Mouse (Mus musculus): ENCODE measurements at regions not wholly inside any gene's neighbourhood (a gene's known extent, or its start where the extent isn't known, plus 50 kb on each side); places are given as distances from the start of the nearest gene placed in this dataset.
A peak's percentile ranks its signal among the peaks of the same experiment; 100 is the strongest.

DNA sequence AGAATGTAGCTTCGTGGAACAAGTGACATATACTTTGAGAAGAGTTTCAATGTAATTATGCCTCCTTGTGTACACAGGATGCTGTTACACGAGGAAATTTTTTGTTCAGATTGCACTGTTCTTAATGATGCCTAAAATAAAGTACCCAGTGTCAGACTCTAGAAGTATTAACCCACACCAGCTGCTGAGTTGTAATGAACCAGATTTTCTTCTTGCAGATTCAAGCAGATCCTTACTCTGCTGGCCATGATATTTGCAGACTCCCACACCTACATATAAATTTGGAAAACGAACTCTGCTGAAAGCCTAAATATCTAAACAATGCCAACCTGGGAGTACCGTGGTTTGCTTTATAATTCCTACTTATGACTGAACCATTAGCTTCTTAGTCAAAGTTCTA is 2794.2 kb downstream of the 9330182O14Rik start:
- TF ChIP-seq CTCF (IDR thresholded peaks at IDR 0.05 in 2 of 3, conservative IDR thresholded peaks at IDR 0.05 in 1 of 3; ENCODE audit: control insufficient read depth in 1 of 3, insufficient read depth in 1 of 3, low read depth in 2 of 3, low read length in 3 of 3, poor library complexity in 1 of 3, severe bottlenecking in 1 of 3), result peak in 2 of 3 experiments; percentile 4 to 14; a peak in 1 of 6 replicates
- TF ChIP-seq ZMIZ1 (IDR thresholded peaks at IDR 0.05; ENCODE audit: low read depth, low read length), result no peak
- TF ChIP-seq HCFC1 (IDR thresholded peaks at IDR 0.05; ENCODE audit: low read depth, low read length), result no peak
- TF ChIP-seq USF1 (IDR thresholded peaks at IDR 0.05; ENCODE audit: low read depth, low read length), result no peak
